ENCODE assay signal across 12 mouse cellular contexts in the genomic region with DNA sequence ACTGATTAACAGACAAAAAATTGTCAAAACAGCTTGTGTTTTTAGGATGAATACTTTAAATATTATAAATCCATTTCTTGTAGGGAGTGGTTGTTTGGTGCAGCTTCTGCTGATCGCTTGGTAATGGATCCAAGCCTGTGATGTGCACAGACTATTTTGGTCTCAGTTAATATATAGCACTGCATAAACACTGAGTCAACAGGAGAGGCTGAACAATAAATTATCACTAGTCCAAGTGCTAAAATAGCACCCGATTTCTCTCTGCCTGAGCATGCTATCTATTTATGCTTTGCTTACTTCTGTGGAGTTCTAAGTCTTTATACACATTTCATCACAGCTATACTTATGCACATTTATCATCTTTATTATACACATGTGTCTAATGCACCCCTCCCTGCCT.
"Had no signal": no experiment of that assay in that cellular context is flagged by ENCODE, and none has a peak within 500 bp of the region (broad histone marks: within the 10 kb centered on the region; RNA-seq: fewer than 3 reads in every experiment).

No protein-coding gene starts in this region.

- H3K27me3 ChIP-seq: intestine, embryonic 15.5 days; limb, embryonic 12.5 days; liver, embryonic 13.5 days; midbrain, embryonic 13.5 days had no signal

- H3K9me3 ChIP-seq: intestine, embryonic 15.5 days; limb, embryonic 12.5 days; liver, embryonic 13.5 days; midbrain, embryonic 13.5 days had no signal

- H3K4me1 ChIP-seq: liver, embryonic 13.5 days had no signal

- DNase-seq: kidney, adult 18-20 months; kidney, postnatal 14 days; liver; liver, embryonic 13.5 days; liver, postnatal 0 days; lung, postnatal 36 days; right cerebral cortex, postnatal 14 days; thymus, postnatal 36 days had no signal

- ATAC-seq: intestine, embryonic 15.5 days; liver, postnatal 0 days; midbrain, embryonic 13.5 days had no signal

- H3K27ac ChIP-seq: left cerebral cortex, adult 2 months; limb, embryonic 12.5 days; liver, embryonic 13.5 days; midbrain, embryonic 13.5 days had no signal

- H3K4me3 ChIP-seq: intestine, embryonic 15.5 days; left cerebral cortex, adult 2 months; limb, embryonic 12.5 days; liver, embryonic 13.5 days; midbrain, embryonic 13.5 days had no signal

- H3K9ac ChIP-seq: intestine, embryonic 15.5 days; limb, embryonic 12.5 days; liver, embryonic 13.5 days; liver, postnatal 0 days; midbrain, embryonic 13.5 days had no signal

- H3K4me2 ChIP-seq: intestine, embryonic 15.5 days; limb, embryonic 12.5 days; liver, embryonic 13.5 days; midbrain, embryonic 13.5 days had no signal

- H3K36me3 ChIP-seq: intestine, embryonic 15.5 days; limb, embryonic 12.5 days; liver, embryonic 13.5 days; midbrain, embryonic 13.5 days had no signal
